Mouse (Mus musculus) heart, embryonic 11.5 days (tissue): ENCODE measurements at regions not wholly inside any gene's neighbourhood (a gene's known extent, or its start where the extent isn't known, plus 50 kb on each side); places are given as distances from the start of the nearest gene placed in this dataset.

Experiments
- ATAC-seq: fragments of 200-750 bp; cut with Nextera tagmentation; replicated peaks from 2 replicates; pipeline ENCODE4 v1.8.0; 2017; ENCODE audit warnings: moderate library complexity; ENCODE audit not compliant: insufficient number of reproducible peaks, low FRiP score, low TSS enrichment
- H3K27ac ChIP-seq: fragments of 300-500 bp; sonication (generic); 2 replicates; pipeline ENCODE4 v1.5.1; 2014; ENCODE audit warnings: mild to moderate bottlenecking, low read depth, low read length
- H3K27me3 ChIP-seq: fragments of 300-500 bp; sonication (generic); 2 replicates; pipeline ENCODE4 v1.6.1; 2014; ENCODE audit warnings: mild to moderate bottlenecking, low read length, mixed read lengths; ENCODE audit not compliant: control insufficient read depth, insufficient read depth
- H3K36me3 ChIP-seq: fragments of 300-500 bp; sonication (generic); 2 replicates; pipeline ENCODE4 v1.6.1; 2014; ENCODE audit warnings: mild to moderate bottlenecking, low read length, moderate library complexity, mixed read lengths; ENCODE audit not compliant: control insufficient read depth, insufficient read depth
- H3K4me1 ChIP-seq: fragments of 300-500 bp; sonication (generic); 2 replicates; pipeline ENCODE4 v1.6.1; 2014; ENCODE audit warnings: low read length; ENCODE audit not compliant: control insufficient read depth, insufficient read depth
- H3K4me2 ChIP-seq: fragments of 300-500 bp; sonication (generic); 2 replicates; pipeline ENCODE4 v1.6.1; 2014; ENCODE audit warnings: mild to moderate bottlenecking, moderate library complexity
- H3K4me3 ChIP-seq: fragments of 300-500 bp; sonication (generic); 2 replicates; pipeline ENCODE4 v1.5.1; 2014; ENCODE audit warnings: low read depth, low read length
- H3K9ac ChIP-seq: fragments of 300-500 bp; sonication (generic); 2 replicates; pipeline ENCODE4 v1.6.1; 2014; ENCODE audit warnings: mild to moderate bottlenecking, low read depth, low read length, moderate library complexity
- H3K9me3 ChIP-seq: fragments of 300-500 bp; sonication (generic); replicated peaks from 2 replicates; pipeline ENCODE4 v1.6.1; 2016; ENCODE audit warnings: low read length; ENCODE audit not compliant: control insufficient read depth
- WGBS: fragments of 180-500 bp; shearing (Covaris S2); extraction: QIAGEN DNeasy Blood & Tissue Kit; methylation state at CpG from one replicate; pipeline ENCODE4 v1.1.7; 2014; ENCODE audit not compliant: insufficient replicate concordance; 5-methylcytosine and 5-hydroxymethylcytosine counted together

- no peaks in the 10 kb centered on the region for H3K9me3 ChIP-seq
- 73% methylated on average over 13 of the region's 13 CpGs for WGBS
- no peaks in the 10 kb centered on the region for H3K36me3 ChIP-seq
- no peaks in the 10 kb centered on the region for H3K27me3 ChIP-seq
- peaks cover 14% of the 10 kb centered on the region for H3K4me1 ChIP-seq
- H3K4me2 ChIP-seq = no peak overlapping the region
- H3K27ac ChIP-seq = no peak overlapping the region
- no peak overlapping the region for H3K9ac ChIP-seq
- no peak for ATAC-seq
- H3K4me3 ChIP-seq = no peak overlapping the region
Measured at GRCm38 (mm10) chr16:90621761-90622411, 105.3 kb downstream of the Mis18a start.

- Histone ChIP-seq H3K4me2 (no peak overlapping the region), H3K9me3 (no peaks in the 10 kb centered on the region), H3K4me1 (peaks cover 11% of the 10 kb centered on the region), H3K36me3 (no peaks in the 10 kb centered on the region), H3K9ac (no peak overlapping the region), H3K27ac (no peak overlapping the region), H3K27me3 (no peaks in the 10 kb centered on the region), H3K4me3 (no peak overlapping the region)
- 64% methylated on average over 13 of the region's 13 CpGs for WGBS
- ATAC-seq = no peak
Measured at GRCm38 (mm10) chr16:90619565-90620311, 107.5 kb downstream of the Mis18a start.

GRCm38 (mm10) chr16:90615791-90616190 lies 111.4 kb downstream of the Mis18a start:
- H3K36me3 ChIP-seq = no peaks in the 10 kb centered on the region
- no peaks in the 10 kb centered on the region for H3K27me3 ChIP-seq
- H3K27ac ChIP-seq = no peak overlapping the region
- no peaks in the 10 kb centered on the region for H3K4me1 ChIP-seq
- 76% methylated on average over 10 of the region's 10 CpGs for WGBS
- no peak overlapping the region for H3K4me3 ChIP-seq
- H3K9ac ChIP-seq = no peak overlapping the region
- no peaks in the 10 kb centered on the region for H3K9me3 ChIP-seq
- no peak overlapping the region for H3K4me2 ChIP-seq
- no peak for ATAC-seq

- no peak for ATAC-seq
- 80% methylated on average over 1 of the region's 1 CpGs for WGBS
- no peaks in the 10 kb centered on the region for H3K36me3 ChIP-seq
Measured at GRCm38 (mm10) chr16:90614137-90614536, 113.1 kb downstream of the Mis18a start.

GRCm38 (mm10) chr16:90610097-90610808 lies 117.0 kb downstream of the Mis18a start:
- ATAC-seq = no peak
- Histone ChIP-seq H3K4me1 (no peaks in the 10 kb centered on the region), H3K4me3 (no peak overlapping the region), H3K36me3 (no peaks in the 10 kb centered on the region), H3K4me2 (no peak overlapping the region), H3K9ac (no peak overlapping the region), H3K27ac (no peak overlapping the region), H3K9me3 (no peaks in the 10 kb centered on the region), H3K27me3 (no peaks in the 10 kb centered on the region)
- WGBS = 83% methylated on average over 22 of the region's 22 CpGs

More at GRCm38 (mm10) chr16:90614137-90614536, 113.1 kb downstream of the Mis18a start:
- no peak overlapping the region for H3K4me2 ChIP-seq
- H3K27ac ChIP-seq = no peak overlapping the region
- H3K9me3 ChIP-seq = no peaks in the 10 kb centered on the region
- H3K4me1 ChIP-seq = no peaks in the 10 kb centered on the region
- no peak overlapping the region for H3K9ac ChIP-seq
- H3K4me3 ChIP-seq = no peak overlapping the region
- no peaks in the 10 kb centered on the region for H3K27me3 ChIP-seq

- WGBS = 61% methylated on average over 7 of the region's 7 CpGs
- no peak overlapping the region for H3K9ac ChIP-seq
Measured at GRCm38 (mm10) chr16:90599329-90599870, 127.8 kb downstream of the Mis18a start.

GRCm38 (mm10) chr16:90598727-90599126 lies 128.5 kb downstream of the Mis18a start:
- Histone ChIP-seq H3K27me3 (no peaks in the 10 kb centered on the region), H3K4me1 (no peaks in the 10 kb centered on the region), H3K9ac (no peak overlapping the region), H3K36me3 (no peaks in the 10 kb centered on the region), H3K9me3 (peaks cover 8% of the 10 kb centered on the region; the same call in 1 of the 2 replicates), H3K27ac (no peak overlapping the region), H3K4me3 (no peak overlapping the region), H3K4me2 (no peak overlapping the region)
- ATAC-seq = no peak
- 71% methylated on average over 7 of the region's 7 CpGs for WGBS

More at GRCm38 (mm10) chr16:90599329-90599870, 127.8 kb downstream of the Mis18a start:
- Histone ChIP-seq H3K27ac (no peak overlapping the region), H3K4me3 (no peak overlapping the region), H3K4me1 (no peaks in the 10 kb centered on the region), H3K27me3 (no peaks in the 10 kb centered on the region), H3K4me2 (no peak overlapping the region), H3K9me3 (peaks cover 8% of the 10 kb centered on the region; the same call in 1 of the 2 replicates), H3K36me3 (no peaks in the 10 kb centered on the region)
- no peak for ATAC-seq

GRCm38 (mm10) chr16:90592721-90593481 lies 134.3 kb downstream of the Mis18a start:
- H3K27me3 ChIP-seq = no peaks in the 10 kb centered on the region
- H3K9ac ChIP-seq = no peak overlapping the region
- no peaks in the 10 kb centered on the region for H3K36me3 ChIP-seq
- peaks cover 3% of the 10 kb centered on the region; the same call in 1 of the 2 replicates for H3K9me3 ChIP-seq
- H3K4me3 ChIP-seq = no peak overlapping the region
- ATAC-seq = no peak
- 68% methylated on average over 6 of the region's 6 CpGs for WGBS
- no peaks in the 10 kb centered on the region for H3K4me1 ChIP-seq
- H3K27ac ChIP-seq = no peak overlapping the region
- H3K4me2 ChIP-seq = no peak overlapping the region
